ENCODE assay signal across 15 mouse cellular contexts in genomic region chr4:131392478-131392877, GRCm38 (mm10).
"Had no signal": no experiment of that assay in that cellular context is flagged by ENCODE, and none has a peak within 500 bp of the region (broad histone marks: within the 10 kb centered on the region; RNA-seq: fewer than 3 reads in every experiment).

No protein-coding gene starts in this region.

- H3K36me3 ChIP-seq: liver, embryonic 13.5 days; midbrain, embryonic 15.5 days; neural tube, embryonic 12.5 days; neural tube, embryonic 15.5 days had no signal

- DNase-seq: kidney, adult 8-10 months; kidney, postnatal 25 days; layer of hippocampus, adult 9-11 months; liver, embryonic 13.5 days; lung, adult 2 months; lung, postnatal 14 days; lung, postnatal 4 days; right cerebral cortex, adult 18-20 months; right cerebral cortex, postnatal 14 days; right cerebral cortex, postnatal 4 days; thymus, postnatal 25 days had no signal

- H3K4me1 ChIP-seq: liver, embryonic 13.5 days had no signal

- H3K4me2 ChIP-seq: liver, embryonic 13.5 days; midbrain, embryonic 15.5 days; neural tube, embryonic 12.5 days; neural tube, embryonic 15.5 days had no signal

- H3K27ac ChIP-seq: layer of hippocampus, adult 2 months; liver, embryonic 13.5 days; midbrain, embryonic 15.5 days; neural tube, embryonic 12.5 days; neural tube, embryonic 15.5 days had no signal

- H3K4me3 ChIP-seq: layer of hippocampus, adult 2 months; liver, embryonic 13.5 days; midbrain, embryonic 15.5 days; neural tube, embryonic 12.5 days; neural tube, embryonic 15.5 days had no signal

- ATAC-seq: midbrain, embryonic 15.5 days had no signal

- H3K27me3 ChIP-seq: liver, embryonic 13.5 days; midbrain, embryonic 15.5 days; neural tube, embryonic 12.5 days; neural tube, embryonic 15.5 days had no signal

- H3K9me3 ChIP-seq: liver, embryonic 13.5 days; midbrain, embryonic 15.5 days; neural tube, embryonic 12.5 days; neural tube, embryonic 15.5 days had no signal

- H3K9ac ChIP-seq: liver, embryonic 13.5 days; midbrain, embryonic 15.5 days; neural tube, embryonic 12.5 days; neural tube, embryonic 15.5 days had no signal
